Mouse (Mus musculus) embryonic facial prominence, embryonic 14.5 days (tissue): Measurements from ENCODE around the gene Dock1. TPM values are rescaled to one million over a fixed set of nuclear protein-coding genes. Genes with fewer than 3 reads are reported as not detected.

Source experiments
- ATAC-seq: fragments of 200-750 bp; cut with Nextera tagmentation; 2 replicates; pipeline ENCODE4 v1.8.0; 2017; ENCODE audit warnings: low read depth, moderate number of reproducible peaks, moderate TSS enrichment
- DNase-seq: peaks from one replicate; pipeline ENCODE4 v3.0.0-alpha.2; 2015; ENCODE audit warnings: low spot score
- H3K27ac ChIP-seq: fragments of 300-500 bp; sonication (generic); replicated peaks from 2 replicates; pipeline ENCODE4 v1.5.1; 2014; ENCODE audit warnings: low read depth, mild to moderate bottlenecking, low read length, moderate library complexity
- H3K27me3 ChIP-seq: fragments of 300-500 bp; sonication (generic); replicated peaks from 2 replicates; pipeline ENCODE4 v1.6.1; 2014; ENCODE audit warnings: low read length; ENCODE audit not compliant: control insufficient read depth, insufficient read depth
- H3K36me3 ChIP-seq: fragments of 300-500 bp; sonication (generic); 2 replicates; pipeline ENCODE4 v1.6.1; 2014; ENCODE audit warnings: low read length, mixed read lengths; ENCODE audit not compliant: control insufficient read depth, insufficient read depth
- H3K4me1 ChIP-seq: fragments of 300-500 bp; sonication (generic); 2 replicates; pipeline ENCODE4 v1.6.1; 2014; ENCODE audit warnings: antibody characterized with exemption, low read length; ENCODE audit not compliant: control insufficient read depth, insufficient read depth
- H3K4me2 ChIP-seq: fragments of 300-500 bp; sonication (generic); 2 replicates; pipeline ENCODE4 v1.6.1; 2014; ENCODE audit warnings: low read depth, mild to moderate bottlenecking, low read length, moderate library complexity, mixed read lengths
- H3K4me3 ChIP-seq: fragments of 300-500 bp; sonication (generic); 2 replicates; pipeline ENCODE4 v1.5.1; 2014; ENCODE audit warnings: low read depth, mild to moderate bottlenecking, low read length
- H3K9ac ChIP-seq: fragments of 300-500 bp; sonication (generic); 2 replicates; pipeline ENCODE4 v1.6.1; 2014; ENCODE audit warnings: low read depth, mild to moderate bottlenecking, low read length, moderate library complexity, mixed read lengths
- H3K9me3 ChIP-seq: fragments of 300-500 bp; sonication (generic); 2 replicates; pipeline ENCODE4 v1.6.1; 2016; ENCODE audit warnings: low read length; ENCODE audit not compliant: control insufficient read depth
- WGBS: fragments of 180-500 bp; shearing (Covaris S2); extraction: QIAGEN DNeasy Blood & Tissue Kit; methylation state at CpG from one replicate; pipeline ENCODE4 v1.1.7; 2014; 5-methylcytosine and 5-hydroxymethylcytosine counted together
- polyA plus RNA-seq: library from polyadenylated mRNA; unstranded; fragments of >200 nt; fragmentation: Nextera tagmentation; extraction: Ambion mirVana; gene quantifications from 2 replicates; pipeline ENCODE4 v1.2.1, GENCODE M21; 2014

The Dock1 gene
- polyA plus RNA-seq, 1 experiment from 2014 or later: 35.6 TPM

DNA sequence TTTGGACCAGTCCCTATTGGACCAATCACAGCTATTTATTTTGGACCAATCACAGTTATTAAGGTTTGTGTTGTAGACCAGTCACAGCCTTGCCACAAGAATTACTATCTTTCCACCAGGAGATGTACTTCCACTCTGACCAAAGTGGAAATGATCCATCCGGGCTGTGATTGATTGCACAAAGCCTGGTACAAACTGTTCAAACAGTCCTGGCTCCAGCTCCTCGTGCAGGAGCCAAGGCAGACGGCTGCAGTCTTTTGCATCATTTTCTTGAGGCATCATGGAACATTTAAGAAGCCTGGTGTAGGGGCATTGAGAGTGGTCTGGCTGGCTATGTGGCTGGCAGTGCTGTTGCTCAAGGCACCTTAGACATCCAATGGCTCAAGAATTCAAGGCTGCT, 358.7 kb downstream of the Dock1 start:
- Histone ChIP-seq H3K9me3 (no peaks in the 10 kb centered on the region), H3K36me3 (no peaks in the 10 kb centered on the region), H3K4me3 (no peak overlapping the region), H3K27me3 (no peaks in the 10 kb centered on the region), H3K9ac (no peak overlapping the region), H3K4me1 (no peaks in the 10 kb centered on the region), H3K4me2 (no peak overlapping the region), H3K27ac (no peak overlapping the region)
- ATAC-seq (no peak), DNase-seq (no peak)
- WGBS: 69% methylated on average over 3 of the region's 3 CpGs

DNA sequence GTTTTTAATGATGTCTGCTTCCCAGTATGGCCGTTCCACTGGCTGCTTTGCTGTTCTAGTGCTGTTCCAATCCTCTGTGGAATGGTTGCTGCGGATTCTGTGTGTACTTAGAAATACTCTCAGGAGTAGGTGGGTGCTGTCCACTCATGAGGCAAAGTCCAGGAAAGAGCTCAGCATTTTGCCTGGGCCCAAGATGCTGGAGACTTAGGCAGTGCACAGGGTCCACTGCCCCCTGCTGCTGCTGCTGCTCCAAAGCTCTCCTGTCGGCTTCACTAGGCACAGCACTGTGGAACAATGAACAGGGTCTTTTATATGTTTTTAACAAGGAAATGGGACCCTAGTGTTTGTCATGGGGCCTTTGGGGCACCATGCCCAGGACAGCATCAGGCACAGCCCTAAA, 361.0 kb downstream of the Dock1 start:
- Histone ChIP-seq H3K9me3 (no peaks in the 10 kb centered on the region), H3K4me3 (no peak overlapping the region), H3K36me3 (no peaks in the 10 kb centered on the region), H3K27me3 (no peaks in the 10 kb centered on the region), H3K4me1 (no peaks in the 10 kb centered on the region), H3K27ac (no peak overlapping the region), H3K9ac (no peak overlapping the region), H3K4me2 (no peak overlapping the region)
- no peak for DNase-seq
- WGBS: 62% methylated on average over 3 of the region's 3 CpGs
- ATAC-seq: no peak

DNA sequence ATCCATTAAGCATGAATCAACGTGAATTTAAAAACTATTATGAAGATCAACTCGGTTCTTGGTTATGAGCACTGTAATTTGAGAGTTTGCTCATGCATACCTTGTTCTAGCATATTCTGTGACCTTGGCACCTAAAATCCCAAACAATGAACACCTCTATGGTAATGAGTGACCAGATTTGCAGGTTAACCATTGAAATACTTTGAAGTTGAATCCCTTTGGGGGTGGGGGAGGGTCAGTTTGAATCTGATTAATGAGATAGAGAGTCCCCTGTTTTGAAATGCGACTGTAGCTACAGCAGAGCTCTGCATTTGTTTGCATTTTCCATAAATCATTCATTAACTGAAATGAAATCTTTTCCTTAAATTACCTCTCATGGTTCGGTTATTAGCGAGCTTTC, 364.4 kb downstream of the Dock1 start:
- no peaks in the 10 kb centered on the region for H3K9me3 ChIP-seq
- no peaks in the 10 kb centered on the region for H3K36me3 ChIP-seq
- WGBS: 80% methylated on average over 5 of the region's 5 CpGs
- no peak overlapping the region for H3K4me3 ChIP-seq
- no peak overlapping the region for H3K4me2 ChIP-seq
- no peak for DNase-seq
- H3K9ac ChIP-seq: no peak overlapping the region
- no peaks in the 10 kb centered on the region for H3K27me3 ChIP-seq
- no peak for ATAC-seq
- no peaks in the 10 kb centered on the region for H3K4me1 ChIP-seq
- H3K27ac ChIP-seq: no peak overlapping the region

DNA sequence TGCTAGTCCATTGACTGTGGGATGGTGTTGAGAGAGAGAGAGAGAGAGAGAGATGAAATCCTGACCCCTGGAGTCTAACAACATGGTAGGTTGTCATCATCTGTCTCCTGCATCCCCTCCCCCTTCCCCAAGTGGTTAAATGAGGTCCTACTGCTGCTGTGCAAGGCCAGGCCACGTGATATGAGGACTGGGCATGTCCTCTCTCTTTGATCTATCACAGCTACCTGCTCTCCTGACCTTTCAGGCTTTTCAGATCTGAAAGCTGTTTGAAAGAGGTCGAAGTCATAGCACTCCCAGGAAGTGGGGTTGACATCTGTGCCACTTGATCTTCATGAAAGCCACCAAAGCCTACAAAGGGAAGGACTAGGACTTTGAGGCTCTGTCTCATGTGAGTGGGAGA, 365.2 kb downstream of the Dock1 start:
- no peak overlapping the region for H3K9ac ChIP-seq
- no peak overlapping the region for H3K27ac ChIP-seq
- no peaks in the 10 kb centered on the region for H3K9me3 ChIP-seq
- H3K4me2 ChIP-seq: no peak overlapping the region
- no peaks in the 10 kb centered on the region for H3K27me3 ChIP-seq
- no peaks in the 10 kb centered on the region for H3K36me3 ChIP-seq
- DNase-seq (no peak), ATAC-seq (no peak)
- H3K4me1 ChIP-seq: no peaks in the 10 kb centered on the region
- 62% methylated on average over 2 of the region's 2 CpGs for WGBS
- no peak overlapping the region for H3K4me3 ChIP-seq

DNA sequence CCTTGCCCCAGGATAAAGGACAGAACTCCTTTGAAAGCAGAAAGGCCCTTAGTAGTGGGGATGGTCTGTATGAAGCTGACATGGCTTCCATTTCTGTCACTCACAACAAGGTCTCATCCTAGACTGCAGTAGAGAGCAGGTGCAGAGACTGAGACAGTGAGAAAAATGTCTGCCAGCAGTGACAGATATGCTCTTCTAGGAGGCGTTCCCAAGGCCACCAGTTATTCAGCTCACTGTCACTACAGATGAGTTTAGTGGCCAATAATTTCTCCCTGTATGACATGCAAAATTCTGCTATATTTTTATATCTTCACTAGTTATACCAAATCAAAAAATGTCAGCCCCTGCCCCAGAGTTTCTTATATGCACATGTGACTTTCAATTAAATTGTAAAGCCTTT, 368.5 kb downstream of the Dock1 start:
- H3K4me3 ChIP-seq: no peak overlapping the region
- 100% methylated on average over 1 of the region's 1 CpGs for WGBS
- no peak overlapping the region for H3K4me2 ChIP-seq
- no peaks in the 10 kb centered on the region for H3K27me3 ChIP-seq
- H3K4me1 ChIP-seq: no peaks in the 10 kb centered on the region
- H3K9me3 ChIP-seq: no peaks in the 10 kb centered on the region
- no peak overlapping the region for H3K27ac ChIP-seq
- H3K36me3 ChIP-seq: no peaks in the 10 kb centered on the region
- H3K9ac ChIP-seq: no peak overlapping the region
- ATAC-seq (no peak), DNase-seq (no peak)

DNA sequence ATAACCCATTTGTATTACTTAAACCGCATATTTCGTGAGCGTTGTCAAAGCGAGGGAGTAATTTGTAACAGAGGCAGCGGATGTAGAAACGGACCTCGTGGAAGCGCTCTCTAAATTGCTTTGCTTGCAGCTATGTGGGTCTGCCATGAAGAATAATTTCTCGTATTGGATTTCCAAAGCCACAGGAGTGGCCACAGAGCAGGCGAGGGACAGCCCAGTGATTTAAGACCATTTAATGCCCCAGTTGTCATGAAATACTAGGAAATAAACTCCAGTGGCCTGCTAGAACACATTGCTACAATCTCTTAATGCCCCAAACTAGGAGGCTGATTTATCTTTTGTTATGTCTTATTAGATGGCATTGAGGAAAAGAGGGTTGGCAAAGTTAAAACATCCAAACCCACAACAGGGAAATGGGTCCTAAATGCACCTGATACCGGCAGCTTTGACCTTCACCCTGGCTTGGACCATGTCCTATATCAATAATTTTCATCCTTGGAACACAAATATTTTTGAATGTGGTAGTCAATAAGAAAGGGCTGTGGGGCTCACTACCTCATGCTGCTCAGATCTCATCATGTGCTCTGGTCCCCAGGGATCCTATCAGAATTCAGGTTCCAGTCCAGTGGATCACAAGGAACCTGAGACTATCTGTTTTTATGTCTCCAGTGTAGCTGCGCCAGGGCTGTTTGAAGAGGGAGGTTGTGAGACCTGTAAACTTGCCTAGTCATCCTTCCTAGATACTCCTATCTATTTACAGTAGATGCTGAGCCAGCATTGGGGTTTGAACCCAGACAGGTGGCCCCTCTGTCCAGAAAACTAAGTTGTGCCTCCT, 373.7 kb downstream of the Dock1 start:
- no peaks in the 10 kb centered on the region for H3K36me3 ChIP-seq
- no peak for ATAC-seq
- no peaks in the 10 kb centered on the region for H3K27me3 ChIP-seq
- DNase-seq: peak; percentile 27
- H3K9me3 ChIP-seq: peaks cover 6% of the 10 kb centered on the region; the same call in 1 of the 2 replicates
- no peak overlapping the region for H3K4me3 ChIP-seq
- H3K9ac ChIP-seq: no peak overlapping the region
- 77% methylated on average over 12 of the region's 12 CpGs for WGBS
- H3K27ac ChIP-seq: no peak overlapping the region
- no peak overlapping the region for H3K4me2 ChIP-seq
- H3K4me1 ChIP-seq: no peaks in the 10 kb centered on the region

DNA sequence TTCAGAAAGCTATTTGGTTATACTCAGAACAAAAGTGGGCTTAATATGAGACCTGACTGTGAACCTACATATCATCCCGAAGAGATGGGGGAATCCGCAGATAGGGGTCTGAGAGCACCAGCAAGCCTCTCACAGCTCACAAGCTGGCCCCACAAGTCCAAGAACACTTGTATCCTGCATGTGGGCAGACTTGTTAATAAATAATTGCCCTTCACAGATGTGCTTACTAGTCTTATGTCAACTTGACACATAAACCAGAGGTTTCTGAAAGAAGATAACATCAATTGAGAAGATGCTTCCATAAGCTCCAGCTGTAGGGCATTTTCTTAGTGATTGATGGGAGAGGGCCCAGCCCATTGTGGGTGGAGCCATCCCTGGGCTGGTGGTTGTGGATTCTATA, 379.0 kb downstream of the Dock1 start:
- Histone ChIP-seq H3K4me1 (no peaks in the 10 kb centered on the region), H3K4me2 (no peak overlapping the region), H3K9ac (no peak overlapping the region), H3K27me3 (no peaks in the 10 kb centered on the region), H3K36me3 (no peaks in the 10 kb centered on the region), H3K9me3 (peaks cover 6% of the 10 kb centered on the region; the same call in 1 of the 2 replicates), H3K27ac (no peak overlapping the region), H3K4me3 (no peak overlapping the region)
- ATAC-seq (no peak), DNase-seq (no peak)
- WGBS: 86% methylated on average over 2 of the region's 2 CpGs

DNA sequence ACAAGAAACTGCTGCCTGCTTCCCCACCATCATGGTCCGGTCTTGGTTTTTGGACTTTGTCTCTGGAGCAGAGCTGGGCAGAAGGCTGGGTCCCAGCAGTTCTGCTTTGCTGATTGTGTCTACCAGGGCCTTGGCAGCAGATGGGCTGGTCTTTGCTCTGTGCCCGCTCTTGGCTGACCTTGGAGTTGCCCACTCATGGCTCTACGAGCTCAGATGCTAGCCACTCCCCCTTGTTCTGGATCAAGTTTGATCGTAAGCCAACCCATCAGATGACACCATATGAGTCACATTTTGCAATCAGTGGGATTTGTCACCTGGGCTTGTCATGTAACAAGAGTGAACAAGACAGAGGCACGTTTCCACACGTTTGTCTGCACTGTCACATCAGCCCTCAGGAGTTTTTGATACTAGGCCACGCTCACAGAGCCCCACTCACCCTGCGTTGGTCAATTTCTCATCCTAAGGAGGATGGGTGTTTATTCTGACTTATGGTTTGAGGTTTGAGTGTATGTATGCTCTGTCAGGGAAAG, 382.8 kb downstream of the Dock1 start:
- no peak for ATAC-seq
- WGBS: 81% methylated on average over 8 of the region's 8 CpGs
- H3K4me1 ChIP-seq: no peaks in the 10 kb centered on the region
- H3K9me3 ChIP-seq: no peaks in the 10 kb centered on the region
- no peak overlapping the region for H3K4me2 ChIP-seq
- no peak for DNase-seq
- H3K36me3 ChIP-seq: no peaks in the 10 kb centered on the region
- H3K9ac ChIP-seq: no peak overlapping the region
- no peak overlapping the region for H3K4me3 ChIP-seq
- no peak overlapping the region for H3K27ac ChIP-seq
- no peaks in the 10 kb centered on the region for H3K27me3 ChIP-seq

DNA sequence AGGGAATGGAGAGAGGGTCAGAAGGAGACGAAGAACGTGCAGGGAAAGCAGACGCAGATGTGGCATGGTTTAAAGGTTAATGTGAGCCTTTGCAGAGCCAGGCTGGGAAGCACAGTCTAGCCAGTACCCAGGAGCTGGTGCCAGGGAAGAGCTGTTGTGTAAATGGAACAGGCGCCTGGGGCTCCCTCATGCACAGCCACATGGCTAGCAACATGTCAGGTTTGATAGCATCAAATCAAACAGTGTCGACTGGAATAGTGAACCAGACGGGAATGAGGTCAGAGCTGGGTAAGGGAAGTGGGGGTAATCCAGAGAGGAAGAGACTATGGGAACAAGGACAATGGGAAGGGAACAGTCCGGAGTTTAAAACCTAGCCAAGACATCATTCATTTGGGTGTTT, 384.2 kb downstream of the Dock1 start:
- ATAC-seq (0 out of 2 replicates have a peak, but pooled peaks have one; percentile 18), DNase-seq (no peak)
- H3K36me3 ChIP-seq: no peaks in the 10 kb centered on the region
- H3K27me3 ChIP-seq: no peaks in the 10 kb centered on the region
- no peak overlapping the region for H3K9ac ChIP-seq
- no peak overlapping the region for H3K27ac ChIP-seq
- no peak overlapping the region for H3K4me3 ChIP-seq
- WGBS: 79% methylated on average over 7 of the region's 7 CpGs
- no peaks in the 10 kb centered on the region for H3K4me1 ChIP-seq
- no peak overlapping the region for H3K4me2 ChIP-seq
- H3K9me3 ChIP-seq: no peaks in the 10 kb centered on the region
